Mouse (Mus musculus): ENCODE measurements around the gene Orc2. TPM values are rescaled to one million over a fixed set of nuclear protein-coding genes. Genes with fewer than 3 reads are reported as not detected.

Orc2 gene
- polyA plus RNA-seq, 1 experiment from 2014 or later, result 32.9 TPM

DNA sequence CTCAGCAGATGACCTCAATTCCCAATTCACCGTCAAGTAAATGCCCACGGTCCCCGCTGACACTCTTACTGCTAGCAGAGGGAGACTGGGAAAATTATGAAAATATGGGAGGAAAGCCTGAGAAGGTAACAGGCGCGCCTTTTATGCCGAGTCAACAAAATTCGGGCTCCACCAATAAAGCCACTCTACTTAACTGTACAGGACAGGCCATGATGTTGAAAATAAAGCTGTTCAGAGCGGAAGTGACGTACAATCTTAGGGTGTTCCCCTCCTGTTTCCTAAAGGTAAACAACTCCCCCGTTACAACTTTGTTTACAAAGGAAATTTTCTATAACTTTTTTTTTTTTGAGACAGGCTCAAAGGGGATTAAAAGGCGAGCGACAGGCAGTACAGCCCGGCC is 82.0 kb downstream of the Orc2 start:
- no peaks in the 10 kb centered on the region for H3K9me3 ChIP-seq
- H3K36me3 ChIP-seq, result peaks cover 31% of the 10 kb centered on the region
- peak; percentile 62 for ATAC-seq (replicated peaks)
- WGBS, result 12% methylated on average over 13 of the region's 13 CpGs
- no peaks in the 10 kb centered on the region for H3K27me3 ChIP-seq
- H3K4me2 ChIP-seq (replicated peaks), result peak overlapping the region; percentile 66
- H3K9ac ChIP-seq (replicated peaks), result peak overlapping the region; percentile 99
- H3K4me3 ChIP-seq, result peak overlapping the region; percentile 92
- H3K27ac ChIP-seq (replicated peaks), result peak overlapping the region; percentile 99
- H3K4me1 ChIP-seq, result peaks cover 27% of the 10 kb centered on the region

DNA sequence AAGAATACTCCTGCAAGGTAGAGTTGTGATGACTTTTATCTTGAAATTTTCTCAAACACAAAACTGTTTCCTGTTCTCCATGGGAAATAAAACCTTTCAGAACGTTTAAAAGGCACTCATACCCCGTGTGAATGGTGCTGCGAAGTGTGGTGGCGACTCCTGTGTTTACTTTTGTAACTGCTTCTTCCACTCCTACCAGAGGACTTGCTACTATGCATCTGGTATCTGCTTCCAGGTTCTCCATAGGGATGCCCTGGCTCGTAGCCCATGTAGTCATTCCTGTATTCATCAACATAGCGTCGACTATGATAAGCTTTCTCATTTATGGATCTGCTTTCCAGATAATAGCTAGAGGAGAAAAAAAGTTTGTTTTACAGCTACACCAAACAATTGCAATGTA is 83.9 kb downstream of the Orc2 start:
- Histone ChIP-seq H3K27me3 (no peaks in the 10 kb centered on the region), H3K9me3 (no peaks in the 10 kb centered on the region), H3K36me3 (peaks cover 48% of the 10 kb centered on the region), H3K4me2 (replicated peaks) (peak overlapping the region; percentile 14; the same call in 1 of the 2 replicates), H3K9ac (replicated peaks) (no peak overlapping the region), H3K27ac (replicated peaks) (no peak overlapping the region), H3K4me3 (no peak overlapping the region), H3K4me1 (peaks cover 27% of the 10 kb centered on the region)
- ATAC-seq (replicated peaks), result no peak
- 65% methylated on average over 7 of the region's 7 CpGs for WGBS

DNA sequence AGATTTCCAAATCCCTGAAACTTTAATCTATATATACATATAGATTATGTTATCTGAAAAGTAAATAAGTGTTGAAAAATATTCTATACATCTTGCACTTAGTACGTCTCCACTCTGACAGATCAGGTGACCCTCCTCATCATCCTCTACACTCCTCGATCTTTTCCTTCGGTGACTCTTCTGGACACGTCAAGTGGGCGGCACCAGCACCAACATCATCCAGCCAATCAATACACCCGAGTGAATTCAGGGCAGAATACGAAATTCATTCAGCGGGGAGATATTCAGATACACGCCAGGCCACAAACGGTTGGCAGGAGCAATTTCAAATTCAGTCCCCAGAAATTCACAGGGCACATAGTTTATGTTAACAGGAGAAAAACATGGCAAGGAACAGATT is 84.9 kb downstream of the Orc2 start:
- peaks cover 56% of the 10 kb centered on the region for H3K36me3 ChIP-seq

DNA sequence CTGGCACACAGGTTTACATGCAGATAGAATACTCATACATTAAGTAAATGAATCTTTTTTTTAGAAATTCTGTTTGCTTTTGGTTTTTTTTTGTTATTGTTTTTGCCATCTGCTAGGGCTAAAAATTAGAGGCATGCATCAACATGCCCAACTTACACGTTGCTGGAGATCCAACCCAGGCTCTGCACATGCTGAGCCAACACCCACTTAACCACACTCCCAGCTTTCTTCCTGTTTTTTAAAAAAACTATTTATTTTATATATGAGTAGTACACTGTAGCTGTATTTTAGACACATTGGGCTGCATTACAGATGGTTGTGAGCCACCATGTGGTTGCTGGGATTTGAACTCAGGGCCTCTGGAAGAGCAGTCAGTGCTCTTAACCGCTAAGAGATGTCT is 88.9 kb downstream of the Orc2 start:
- Histone ChIP-seq H3K36me3 (peaks cover 85% of the 10 kb centered on the region), H3K4me2 (replicated peaks) (no peak overlapping the region), H3K9ac (replicated peaks) (no peak overlapping the region), H3K9me3 (no peaks in the 10 kb centered on the region), H3K4me1 (peaks cover 6% of the 10 kb centered on the region), H3K27ac (replicated peaks) (no peak overlapping the region), H3K4me3 (no peak overlapping the region), H3K27me3 (no peaks in the 10 kb centered on the region)
- 90% methylated on average over 2 of the region's 2 CpGs for WGBS
- ATAC-seq (replicated peaks), result no peak

More for the DNA sequence above, 84.9 kb downstream of the Orc2 start:
- H3K4me1 ChIP-seq, result peaks cover 27% of the 10 kb centered on the region
- no peaks in the 10 kb centered on the region for H3K9me3 ChIP-seq
- no peak overlapping the region for H3K9ac ChIP-seq (replicated peaks)
- ATAC-seq (replicated peaks), result no peak
- 86% methylated on average over 10 of the region's 10 CpGs for WGBS
- H3K27me3 ChIP-seq, result no peaks in the 10 kb centered on the region
- no peak overlapping the region for H3K4me2 ChIP-seq (replicated peaks)
- no peak overlapping the region for H3K4me3 ChIP-seq
- H3K27ac ChIP-seq (replicated peaks), result no peak overlapping the region

DNA sequence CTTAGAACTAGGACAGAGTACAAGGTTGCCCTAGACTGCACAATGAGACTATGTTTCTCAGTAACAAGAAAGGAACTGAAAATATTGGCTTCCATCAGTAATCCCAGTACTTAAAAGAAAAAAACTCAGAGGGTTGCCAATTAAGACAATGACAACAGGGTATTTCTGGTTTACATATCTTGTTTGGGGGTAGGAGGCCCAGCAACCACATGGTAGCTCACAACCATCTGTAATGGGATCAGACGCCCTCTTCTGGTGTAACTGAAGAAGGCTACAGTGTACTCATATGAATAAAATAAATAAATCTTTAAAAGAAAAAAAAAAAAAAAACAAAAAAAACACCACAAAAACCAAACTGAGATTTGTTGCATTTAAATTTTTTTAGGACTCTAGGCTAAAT is 89.5 kb downstream of the Orc2 start:
- Histone ChIP-seq H3K4me1 (peaks cover 3% of the 10 kb centered on the region; the same call in 1 of the 2 replicates), H3K4me2 (replicated peaks) (no peak overlapping the region), H3K9ac (replicated peaks) (no peak overlapping the region), H3K27ac (replicated peaks) (no peak overlapping the region), H3K27me3 (no peaks in the 10 kb centered on the region), H3K4me3 (no peak overlapping the region), H3K36me3 (peaks cover 89% of the 10 kb centered on the region), H3K9me3 (no peaks in the 10 kb centered on the region)
- 29% methylated on average over 1 of the region's 1 CpGs for WGBS
- ATAC-seq (replicated peaks), result no peak

Other genes with a start within 250 kb of the Orc2 start
- gene Aox2, start 226.8 kb downstream of the Orc2 start, polyA plus RNA-seq (2015; fragmentation: Nextera tagmentation; extraction: Ambion mirVana), result not detected in 2 replicates
- 381 and 396 TPM in 2 replicates for gene Bzw1, start 112.2 kb downstream of the Orc2 start, polyA plus RNA-seq (2015; fragmentation: Nextera tagmentation; extraction: Ambion mirVana)
- 181 and 182 TPM in 2 replicates for gene Clk1, start 81.0 kb downstream of the Orc2 start, polyA plus RNA-seq (2015; fragmentation: Nextera tagmentation; extraction: Ambion mirVana)
- gene Nif3l1, start 60.0 kb downstream of the Orc2 start, polyA plus RNA-seq (2015; fragmentation: Nextera tagmentation; extraction: Ambion mirVana), result 63.4 and 65.4 TPM in 2 replicates
- gene Ppil3, start 59.6 kb downstream of the Orc2 start, polyA plus RNA-seq (2015; fragmentation: Nextera tagmentation; extraction: Ambion mirVana), result 49.2 and 53.0 TPM in 2 replicates
- 13.2 and 13.7 TPM in 2 replicates for gene Fam126b, start 81.2 kb upstream of the Orc2 start, polyA plus RNA-seq (2015; fragmentation: Nextera tagmentation; extraction: Ambion mirVana)
- 168 and 183 TPM in 2 replicates for gene Ndufb3, start 81.3 kb upstream of the Orc2 start, polyA plus RNA-seq (2015; fragmentation: Nextera tagmentation; extraction: Ambion mirVana)
- gene Als2cr12, start 190.9 kb upstream of the Orc2 start, polyA plus RNA-seq (2015; fragmentation: Nextera tagmentation; extraction: Ambion mirVana), result not detected in 2 replicates
- 18.9 and 20.6 TPM in 2 replicates for gene Cflar, start 206.4 kb upstream of the Orc2 start, polyA plus RNA-seq (2015; fragmentation: Nextera tagmentation; extraction: Ambion mirVana)

All from forebrain, embryonic 15.5 days (tissue).